Mouse (Mus musculus) testis, adult 2 months (tissue): ENCODE results near the gene Scnn1b.

Source experiments
- CTCF ChIP-seq: fragments of 200-500 bp; IDR thresholded peaks from 2 replicates; pipeline ENCODE4 v1.5.1; 2012; ENCODE audit warnings: low read depth, mild to moderate bottlenecking, inconsistent platforms, low read length, moderate library complexity; ENCODE audit not compliant: control insufficient read depth, insufficient read depth, insufficient replicate concordance
- POLR2A ChIP-seq: fragments of 200-500 bp; IDR thresholded peaks from 2 replicates; pipeline ENCODE4 v1.6.1; 2012; ENCODE audit warnings: low read depth, mild to moderate bottlenecking, inconsistent platforms, low read length, moderate library complexity; ENCODE audit not compliant: control insufficient read depth

- TF ChIP-seq CTCF (no peak), POLR2A (no peak)
Observed at GRCm38 (mm10) chr7:121924361-121924760, 59.5 kb downstream of the Scnn1b start.
